Mouse (Mus musculus): ENCODE measurements around the gene Irx4.

GRCm38 (mm10) chr13:73214301-73214700 is 46.0 kb upstream of the Irx4 start:
- TF ChIP-seq CTCF (IDR thresholded peaks at IDR 0.05; ENCODE audit: low read depth, low read length) (no peak), TAL1 (conservative IDR thresholded peaks at IDR 0.05; ENCODE audit: low read depth, low read length) (no peak), GATA2 (IDR thresholded peaks at IDR 0.05; ENCODE audit: borderline replicate concordance, low read depth, low read length) (no peak)

Data from G1E (cell line).